Mouse (Mus musculus) lung, adult 2 months (tissue): ENCODE results near the gene Slc41a2.

Experiments
- CTCF ChIP-seq: fragments of 200-500 bp; IDR thresholded peaks from 2 replicates; pipeline ENCODE4 v1.5.1; 2011; ENCODE audit warnings: mild to moderate bottlenecking, low read length, control low read depth; ENCODE audit not compliant: insufficient read depth
- POLR2A ChIP-seq: fragments of 200-500 bp; IDR thresholded peaks from 2 replicates; pipeline ENCODE4 v1.6.1; 2011; ENCODE audit warnings: low read depth, mild to moderate bottlenecking, control low read depth, low read length, borderline replicate concordance; ENCODE audit errors: extremely low read depth

- TF ChIP-seq POLR2A (no peak), CTCF (no peak)
Measured at GRCm38 (mm10) chr10:83245720-83246119, 92.0 kb downstream of the Slc41a2 start.
